Mouse (Mus musculus) lung, embryonic 14.5 days (tissue): Measurements from ENCODE around the gene Cfap70. TPM values are rescaled to one million over a fixed set of nuclear protein-coding genes. Genes with fewer than 3 reads are reported as not detected.

Experiments
- ATAC-seq: fragments of 200-750 bp; cut with Nextera tagmentation; 2 replicates; pipeline ENCODE4 v1.8.0; 2017; ENCODE audit warnings: mild to moderate bottlenecking, moderate TSS enrichment, moderate library complexity; ENCODE audit not compliant: insufficient read depth
- DNase-seq: peaks from one replicate; pipeline ENCODE4 v3.0.0-alpha.2; 2015
- H3K27ac ChIP-seq: fragments of 300-500 bp; sonication (generic); 2 replicates; pipeline ENCODE4 v1.5.1; 2014; ENCODE audit warnings: low read depth, mild to moderate bottlenecking, moderate library complexity
- H3K27me3 ChIP-seq: fragments of 300-500 bp; sonication (generic); 2 replicates; pipeline ENCODE4 v1.6.1; 2014; ENCODE audit warnings: low read length, control low read depth; ENCODE audit not compliant: insufficient read depth
- H3K36me3 ChIP-seq: fragments of 300-500 bp; sonication (generic); 2 replicates; pipeline ENCODE4 v1.6.1; 2014; ENCODE audit warnings: control low read depth; ENCODE audit not compliant: insufficient read depth
- H3K4me1 ChIP-seq: fragments of 300-500 bp; sonication (generic); 2 replicates; pipeline ENCODE4 v1.6.1; 2014; ENCODE audit warnings: antibody characterized with exemption, control low read depth; ENCODE audit not compliant: insufficient read depth
- H3K4me2 ChIP-seq: fragments of 300-500 bp; sonication (generic); 2 replicates; pipeline ENCODE4 v1.6.1; 2014; ENCODE audit warnings: mild to moderate bottlenecking
- H3K4me3 ChIP-seq: fragments of 300-500 bp; sonication (generic); 2 replicates; pipeline ENCODE4 v1.5.1; 2014; ENCODE audit warnings: low read depth, low read length
- H3K9ac ChIP-seq: fragments of 300-500 bp; sonication (generic); 2 replicates; pipeline ENCODE4 v1.6.1; 2014
- H3K9me3 ChIP-seq: fragments of 300-500 bp; sonication (generic); 2 replicates; pipeline ENCODE4 v1.6.1; 2016; ENCODE audit warnings: low read depth, low read length, control low read depth
- CTCF ChIP-seq: IDR thresholded peaks from 2 replicates; pipeline ENCODE4 v1.5.1; 2016; ENCODE audit warnings: antibody characterized with exemption, low read depth
- WGBS: fragments of 180-500 bp; shearing (Covaris S2); extraction: QIAGEN DNeasy Blood & Tissue Kit; methylation state at CpG from one replicate; pipeline ENCODE4 v1.1.7; 2014; 5-methylcytosine and 5-hydroxymethylcytosine counted together
- polyA plus RNA-seq: library from polyadenylated mRNA; unstranded; fragments of >200 nt; fragmentation: Nextera tagmentation; extraction: Ambion mirVana; gene quantifications from 2 replicates; pipeline ENCODE4 v1.2.1, GENCODE M21; 2014

Cfap70 gene
- polyA plus RNA-seq, 1 experiment from 2014 or later: 0.82 TPM

GRCm38 (mm10) chr14:20392326-20392725 is 59.7 kb downstream of the Cfap70 start:
- Histone ChIP-seq H3K9me3 (no peaks in the 10 kb centered on the region), H3K4me1 (peaks cover 6% of the 10 kb centered on the region), H3K9ac (no peak overlapping the region), H3K27me3 (no peaks in the 10 kb centered on the region), H3K36me3 (peaks cover 25% of the 10 kb centered on the region), H3K27ac (no peak overlapping the region), H3K4me3 (no peak overlapping the region), H3K4me2 (peak overlapping the region; percentile 75)
- DNase-seq: no peak
- WGBS: 85% methylated on average over 3 of the region's 4 CpGs
- no peak for TF ChIP-seq CTCF
- no peak for ATAC-seq

DNA sequence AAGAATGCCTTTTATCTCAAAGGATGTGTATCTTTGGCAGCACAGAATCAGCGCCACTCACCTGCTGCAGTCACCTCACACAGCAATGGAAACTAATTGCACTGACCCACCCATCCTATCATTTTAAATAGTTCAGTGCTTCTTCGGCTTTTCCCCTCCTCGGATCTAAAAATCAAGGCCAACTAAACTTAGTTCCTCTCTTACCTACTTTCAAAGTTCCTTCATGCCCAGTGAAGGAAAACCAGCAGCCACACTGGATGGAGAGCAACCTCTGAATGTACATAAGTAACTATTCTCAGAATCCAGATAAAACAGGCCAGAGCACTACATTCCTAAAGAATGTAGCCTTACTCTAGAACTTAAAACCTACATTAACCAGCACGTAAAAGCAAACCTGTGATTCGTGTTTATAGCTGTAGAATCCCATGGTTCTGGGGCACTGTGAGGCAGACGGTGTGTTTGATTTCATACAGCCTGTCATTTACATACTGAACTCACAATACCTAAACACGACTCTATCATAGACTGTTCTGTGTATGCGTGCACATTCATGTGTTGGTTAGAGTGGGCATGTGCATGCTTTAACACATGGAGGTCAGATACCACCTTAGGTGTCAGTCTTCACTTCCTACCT is 62.5 kb downstream of the Cfap70 start:
- Histone ChIP-seq H3K9ac (peak overlapping the region; percentile 67), H3K27me3 (no peaks in the 10 kb centered on the region), H3K4me1 (peaks cover 14% of the 10 kb centered on the region), H3K27ac (no peak overlapping the region), H3K9me3 (no peaks in the 10 kb centered on the region), H3K4me2 (peak overlapping the region; percentile 70), H3K36me3 (peaks cover 48% of the 10 kb centered on the region), H3K4me3 (peak overlapping the region; percentile 61)
- ATAC-seq (no peak), DNase-seq (no peak)
- 82% methylated on average over 8 of the region's 8 CpGs for WGBS
- TF ChIP-seq CTCF: no peak

GRCm38 (mm10) chr14:20388441-20389129 is 63.4 kb downstream of the Cfap70 start, which contains the start of gene Dnajc9:
Dnajc9 (minus strand) TSS chr14:20388910.
- Histone ChIP-seq H3K4me1 (peaks cover 11% of the 10 kb centered on the region), H3K4me2 (peak within 1 kb of the TSS; percentile 70), H3K9ac (peak within 1 kb of the TSS; percentile 67), H3K27me3 (no peaks in the 10 kb centered on the region), H3K9me3 (no peaks in the 10 kb centered on the region), H3K36me3 (peaks cover 57% of the 10 kb centered on the region), H3K27ac (peak within 1 kb of the TSS; percentile 55), H3K4me3 (peak within 1 kb of the TSS; percentile 61)
- ATAC-seq: peak; percentile 74
- WGBS: under 1% methylated on average over 59 of the region's 59 CpGs
- peak; percentile 98 for DNase-seq
- no peak for TF ChIP-seq CTCF

- Histone ChIP-seq H3K4me3 (no peak overlapping the region), H3K9ac (no peak overlapping the region), H3K27ac (no peak overlapping the region), H3K4me2 (no peak overlapping the region), H3K27me3 (no peaks in the 10 kb centered on the region), H3K4me1 (no peaks in the 10 kb centered on the region), H3K36me3 (peaks cover 67% of the 10 kb centered on the region), H3K9me3 (no peaks in the 10 kb centered on the region)
- WGBS: 86% methylated on average over 9 of the region's 9 CpGs
- ATAC-seq: no peak
- no peak for TF ChIP-seq CTCF
- DNase-seq: no peak
Measured at GRCm38 (mm10) chr14:20379753-20380430, 72.1 kb downstream of the Cfap70 start.

DNA sequence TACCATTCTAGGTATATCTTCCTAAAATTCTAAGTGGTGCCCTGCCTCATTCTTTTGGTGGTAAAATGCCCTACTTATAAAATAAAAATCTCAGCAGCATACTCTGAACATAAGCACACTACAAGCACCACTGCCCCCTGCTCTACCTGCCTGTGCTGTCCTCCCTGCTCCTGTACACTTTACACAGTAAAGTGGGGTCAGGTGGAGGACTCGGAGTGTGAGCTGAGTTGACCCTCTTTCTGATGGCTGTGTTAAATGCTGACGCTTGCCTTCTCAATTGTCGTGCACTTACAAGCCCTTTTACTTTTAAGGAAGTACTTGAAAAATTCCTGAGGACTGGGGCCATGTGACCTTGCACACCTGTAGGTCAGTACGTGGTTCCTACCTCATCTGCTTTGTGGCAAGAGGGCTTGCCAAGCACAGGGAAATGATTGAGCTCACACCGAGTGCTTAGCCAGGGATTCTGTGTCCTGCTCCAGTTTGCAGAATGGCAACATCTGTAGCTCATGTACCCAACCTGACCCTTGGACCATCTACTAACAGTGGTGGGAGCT is 72.9 kb downstream of the Cfap70 start:
- DNase-seq: no peak
- 56% methylated on average over 5 of the region's 5 CpGs for WGBS
- H3K4me1 ChIP-seq: no peaks in the 10 kb centered on the region
- ATAC-seq: no peak
- no peak overlapping the region for H3K4me2 ChIP-seq
- no peak overlapping the region for H3K9ac ChIP-seq
- no peaks in the 10 kb centered on the region for H3K9me3 ChIP-seq
- H3K36me3 ChIP-seq: peaks cover 66% of the 10 kb centered on the region
- H3K4me3 ChIP-seq: no peak overlapping the region
- H3K27me3 ChIP-seq: no peaks in the 10 kb centered on the region
- TF ChIP-seq CTCF: no peak
- H3K27ac ChIP-seq: no peak overlapping the region

DNA sequence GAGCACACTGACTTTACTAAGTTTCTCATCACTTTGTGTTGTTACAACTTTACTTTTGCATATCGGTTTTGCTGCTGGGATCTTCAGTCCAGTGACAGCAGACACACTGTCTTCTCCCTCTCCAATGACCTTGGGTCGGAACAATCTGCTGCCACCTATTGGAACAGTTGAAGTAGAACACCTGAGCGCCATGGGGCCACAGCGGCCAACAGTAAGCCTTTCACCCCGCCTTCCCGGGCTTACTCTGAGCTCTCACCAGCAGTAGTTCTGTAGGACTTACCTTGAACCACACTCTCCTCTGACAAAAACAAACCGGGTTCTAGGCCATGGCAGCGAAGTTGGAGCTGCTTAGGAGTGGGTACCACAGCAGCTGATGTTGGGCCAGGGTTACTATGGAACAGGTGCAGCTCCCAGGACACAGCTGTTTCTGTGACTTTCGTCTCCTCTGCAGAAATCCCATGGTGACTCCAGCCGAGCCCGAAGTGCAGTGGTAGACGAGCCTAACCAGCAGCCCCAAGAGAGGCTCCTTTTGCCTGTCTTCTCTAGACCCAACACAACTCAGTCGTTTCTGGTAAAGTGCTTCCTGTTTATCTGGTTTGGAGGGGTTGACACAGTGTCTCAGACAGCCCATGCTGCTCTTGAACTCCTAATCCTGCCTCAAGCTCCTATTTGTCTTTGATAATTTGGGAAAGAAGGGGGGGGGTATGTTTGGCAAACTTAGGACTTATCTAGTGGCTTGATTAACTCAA is 73.5 kb downstream of the Cfap70 start:
- DNase-seq (peak; percentile 68), ATAC-seq (peak; percentile 60; the same call in 1 of the 2 replicates)
- H3K9ac ChIP-seq: no peak overlapping the region
- no peak overlapping the region for H3K4me3 ChIP-seq
- no peak overlapping the region for H3K27ac ChIP-seq
- H3K4me1 ChIP-seq: no peaks in the 10 kb centered on the region
- peaks cover 67% of the 10 kb centered on the region for H3K36me3 ChIP-seq
- no peaks in the 10 kb centered on the region for H3K27me3 ChIP-seq
- 33% methylated on average over 13 of the region's 13 CpGs for WGBS
- no peak overlapping the region for H3K4me2 ChIP-seq
- H3K9me3 ChIP-seq: no peaks in the 10 kb centered on the region
- peak; percentile 57 for TF ChIP-seq CTCF
